Mouse (Mus musculus): Measurements from ENCODE around the gene Timm17a.

The Timm17a gene

GRCm38 (mm10) chr1:135280646-135281045, 32.9 kb downstream of the Timm17a start:
- DNase-seq (ENCODE audit: low spot score in 2 of 2), result no peak

- no peak for DNase-seq (ENCODE audit: low spot score in 2 of 2)
Observed at GRCm38 (mm10) chr1:135271371-135271770, 42.2 kb downstream of the Timm17a start.

GRCm38 (mm10) chr1:135267663-135268446, 45.7 kb downstream of the Timm17a start:
- DNase-seq (ENCODE audit: low spot score in 2 of 2), result peak; percentile 64 to 79

- DNase-seq (ENCODE audit: low spot score in 2 of 2), result peak in 1 of 2 experiments; percentile 16
Observed at GRCm38 (mm10) chr1:135265834-135266233, 47.7 kb downstream of the Timm17a start.

- no peak for DNase-seq (ENCODE audit: low spot score in 2 of 2)
Observed at GRCm38 (mm10) chr1:135263316-135263715, 50.3 kb downstream of the Timm17a start.

- no peak for DNase-seq (ENCODE audit: low spot score in 2 of 2)
Observed at GRCm38 (mm10) chr1:135262329-135262728, 51.2 kb downstream of the Timm17a start.

- DNase-seq (ENCODE audit: low spot score in 2 of 2), result no peak
Observed at GRCm38 (mm10) chr1:135260931-135261330, 52.6 kb downstream of the Timm17a start.

GRCm38 (mm10) chr1:135259128-135259436, 54.5 kb downstream of the Timm17a start:
- DNase-seq (ENCODE audit: low spot score in 2 of 2), result peak; percentile 67 to 74

GRCm38 (mm10) chr1:135258380-135259127, 55.0 kb downstream of the Timm17a start, which contains the start of gene Elf3:
TSS of gene Elf3 (minus strand) at chr1:135258568.
- DNase-seq (ENCODE audit: low spot score in 2 of 2), result no peak

GRCm38 (mm10) chr1:135256299-135256698, 57.3 kb downstream of the Timm17a start:
- DNase-seq (ENCODE audit: low spot score in 2 of 2), result no peak

GRCm38 (mm10) chr1:135252854-135253253, 60.7 kb downstream of the Timm17a start:
- DNase-seq (ENCODE audit: low spot score in 2 of 2), result no peak

- DNase-seq (ENCODE audit: low spot score in 2 of 2), result no peak
Observed at GRCm38 (mm10) chr1:135251405-135251804, 62.2 kb downstream of the Timm17a start.

GRCm38 (mm10) chr1:135250706-135251105, 62.9 kb downstream of the Timm17a start:
- DNase-seq (ENCODE audit: low spot score in 2 of 2), result no peak

GRCm38 (mm10) chr1:135248434-135248850, 65.1 kb downstream of the Timm17a start:
- DNase-seq (ENCODE audit: low spot score in 2 of 2), result no peak
